Mouse (Mus musculus) myocyte (in vitro differentiated cells): ENCODE results near the gene Fabp1. TPM values are rescaled to one million over a fixed set of nuclear protein-coding genes. Genes with fewer than 3 reads are reported as not detected.

Source experiments
- H3K27me3 ChIP-seq: one replicate; pipeline ENCODE4 v1.6.1; 2011; ENCODE audit not compliant: control insufficient read depth, insufficient read depth, insufficient read length
- H3K36me3 ChIP-seq: one replicate; pipeline ENCODE4 v1.6.1; 2011; ENCODE audit not compliant: control insufficient read depth, insufficient read depth
- H3K4me2 ChIP-seq: one replicate; pipeline ENCODE4 v1.6.1; 2011; ENCODE audit warnings: low read depth, control low read depth
- H3K4me3 ChIP-seq: one replicate; pipeline ENCODE4 v1.5.1; 2011; ENCODE audit warnings: mild to moderate bottlenecking, control low read depth, moderate library complexity
- H3K79me2 ChIP-seq: one replicate; pipeline ENCODE4 v1.6.1; 2011; ENCODE audit not compliant: control insufficient read depth, insufficient read depth
- H3ac ChIP-seq: one replicate; pipeline ENCODE4 v1.6.1; 2011; ENCODE audit not compliant: control insufficient read depth, insufficient read length
- CEBPB ChIP-seq: IDR thresholded peaks from 2 replicates; pipeline ENCODE4 v1.6.1; 2011; ENCODE audit warnings: mild to moderate bottlenecking, moderate library complexity; ENCODE audit not compliant: poor library complexity, insufficient read depth, severe bottlenecking
- E2F4 ChIP-seq: IDR thresholded peaks from one replicate; pipeline ENCODE4 v1.6.1; 2011; ENCODE audit warnings: mild to moderate bottlenecking, control low read depth, moderate library complexity; ENCODE audit not compliant: insufficient read depth
- MAX ChIP-seq: IDR thresholded peaks from one replicate; pipeline ENCODE4 v1.6.1; 2011; ENCODE audit warnings: low read depth, mild to moderate bottlenecking, control low read depth
- MYOD1 ChIP-seq, 3 experiments: IDR thresholded peaks; one replicate each; pipeline ENCODE4 v1.6.1; 2011; ENCODE audit warnings: control low read depth in 2 of 3, low read depth in 2 of 3, mild to moderate bottlenecking in 2 of 3, moderate library complexity in 1 of 3; ENCODE audit not compliant: insufficient read length in 2 of 3, control insufficient read depth in 1 of 3
- MYOG ChIP-seq, 3 experiments: IDR thresholded peaks; one replicate each; pipeline ENCODE4 v1.6.1; 2011; ENCODE audit warnings: control low read depth in 2 of 3, low read depth in 2 of 3, mild to moderate bottlenecking in 2 of 3; ENCODE audit not compliant: insufficient read length in 2 of 3, control insufficient read depth in 1 of 3, insufficient read depth in 1 of 3
- POLR2A ChIP-seq: IDR thresholded peaks from one replicate; pipeline ENCODE4 v1.6.1; 2011; ENCODE audit warnings: low read depth, mild to moderate bottlenecking, control low read depth, moderate library complexity; ENCODE audit not compliant: insufficient read length
- POLR2AphosphoS2 ChIP-seq: IDR thresholded peaks from one replicate; pipeline ENCODE4 v1.6.1; 2011; ENCODE audit warnings: low read depth, control low read depth; ENCODE audit not compliant: insufficient read length
- REST ChIP-seq: IDR thresholded peaks from one replicate; pipeline ENCODE4 v1.6.1; 2011; ENCODE audit warnings: mild to moderate bottlenecking, control low read depth, moderate library complexity; ENCODE audit not compliant: insufficient read depth, insufficient read length
- SRF ChIP-seq: IDR thresholded peaks from one replicate; pipeline ENCODE4 v1.6.1; 2011; ENCODE audit warnings: low read depth; ENCODE audit not compliant: control insufficient read depth, insufficient read length
- TCF12 ChIP-seq: IDR thresholded peaks from one replicate; pipeline ENCODE4 v1.6.1; 2011; ENCODE audit warnings: mild to moderate bottlenecking, control low read depth; ENCODE audit not compliant: poor library complexity, insufficient read depth, severe bottlenecking
- TCF3 ChIP-seq: IDR thresholded peaks from one replicate; pipeline ENCODE4 v1.6.1; 2011; ENCODE audit warnings: low read depth, control low read depth; ENCODE audit not compliant: insufficient read length
- USF1 ChIP-seq: IDR thresholded peaks from one replicate; pipeline ENCODE4 v1.6.1; 2011; ENCODE audit warnings: low read depth, mild to moderate bottlenecking, control low read depth, moderate library complexity
- polyA plus RNA-seq: library from polyadenylated mRNA; unstranded; fragments of >200 nt; fragmentation: generic; extraction: Trizol; gene quantifications from one replicate; pipeline ENCODE4 v1.2.1, GENCODE M21; 2012; ENCODE audit warnings: missing spikeins

Fabp1 gene
- polyA plus RNA-seq, 1 experiment, result not detected

- Histone ChIP-seq H3K4me3 (no peak overlapping the region), H3K79me2 (no peaks in the 10 kb centered on the region), H3K4me2 (no peak overlapping the region), H3K36me3 (peaks cover 5% of the 10 kb centered on the region), H3K27me3 (no peaks in the 10 kb centered on the region), H3ac (no peak overlapping the region)
- TF ChIP-seq SRF, result no peak
- TF ChIP-seq REST, result no peak
- TF ChIP-seq POLR2AphosphoS2, result no peak
- TF ChIP-seq TCF12, result no peak
- no peak for TF ChIP-seq POLR2A
Observed at GRCm38 (mm10) chr6:71226544-71226943, 26.9 kb downstream of the Fabp1 start.

GRCm38 (mm10) chr6:71227157-71227770, 27.6 kb downstream of the Fabp1 start:
- Histone ChIP-seq H3K4me2 (peak overlapping the region; percentile 33), H3K27me3 (no peaks in the 10 kb centered on the region), H3K79me2 (no peaks in the 10 kb centered on the region), H3K36me3 (peaks cover 3% of the 10 kb centered on the region), H3K4me3 (no peak overlapping the region), H3ac (no peak overlapping the region)
- TF ChIP-seq E2F4, result no peak
- peak in 2 of 3 experiments; percentile 3 to 58 for TF ChIP-seq MYOD1 (IDR thresholded peaks at IDR 0.05; ENCODE audit: control insufficient read depth in 1 of 3, insufficient read length in 2 of 3, low read depth in 2 of 3)
- TF ChIP-seq POLR2A, result no peak
- TF ChIP-seq TCF3, result no peak
- peak in 1 of 3 experiments; percentile 49 for TF ChIP-seq MYOG (IDR thresholded peaks at IDR 0.05; ENCODE audit: control insufficient read depth in 1 of 3, insufficient read depth in 1 of 3, insufficient read length in 2 of 3, low read depth in 2 of 3)
- TF ChIP-seq USF1, result no peak
- no peak for TF ChIP-seq REST
- no peak for TF ChIP-seq SRF
- no peak for TF ChIP-seq CEBPB
- no peak for TF ChIP-seq POLR2AphosphoS2
- peak; percentile 30 for TF ChIP-seq TCF12
- TF ChIP-seq MAX, result no peak

- Histone ChIP-seq H3K4me3 (no peak overlapping the region), H3K27me3 (no peaks in the 10 kb centered on the region), H3ac (no peak overlapping the region), H3K79me2 (no peaks in the 10 kb centered on the region), H3K4me2 (no peak overlapping the region), H3K36me3 (peaks cover 5% of the 10 kb centered on the region)
- no peak for TF ChIP-seq TCF3
- TF ChIP-seq CEBPB, result no peak
- TF ChIP-seq MYOD1 (IDR thresholded peaks at IDR 0.05; ENCODE audit: control insufficient read depth in 1 of 3, insufficient read length in 2 of 3, low read depth in 2 of 3), result no peak
Observed at GRCm38 (mm10) chr6:71235121-71235520, 35.5 kb downstream of the Fabp1 start.

- Histone ChIP-seq H3K79me2 (no peaks in the 10 kb centered on the region), H3ac (no peak overlapping the region), H3K4me3 (no peak overlapping the region), H3K36me3 (peaks cover 5% of the 10 kb centered on the region), H3K27me3 (no peaks in the 10 kb centered on the region), H3K4me2 (no peak overlapping the region)
- no peak for TF ChIP-seq CEBPB
- TF ChIP-seq MYOD1 (IDR thresholded peaks at IDR 0.05; ENCODE audit: control insufficient read depth in 1 of 3, insufficient read length in 2 of 3, low read depth in 2 of 3), result no peak
- no peak for TF ChIP-seq E2F4
- no peak for TF ChIP-seq REST
- no peak for TF ChIP-seq POLR2A
- TF ChIP-seq POLR2AphosphoS2, result no peak
- TF ChIP-seq TCF12, result no peak
- no peak for TF ChIP-seq TCF3
- TF ChIP-seq USF1, result no peak
- no peak for TF ChIP-seq MYOG (IDR thresholded peaks at IDR 0.05; ENCODE audit: control insufficient read depth in 1 of 3, insufficient read depth in 1 of 3, insufficient read length in 2 of 3, low read depth in 2 of 3)
- no peak for TF ChIP-seq SRF
- no peak for TF ChIP-seq MAX
Observed at GRCm38 (mm10) chr6:71235944-71236343, 36.3 kb downstream of the Fabp1 start.

GRCm38 (mm10) chr6:71236506-71236905, 36.9 kb downstream of the Fabp1 start:
- Histone ChIP-seq H3K27me3 (no peaks in the 10 kb centered on the region), H3ac (no peak overlapping the region), H3K4me2 (no peak overlapping the region), H3K36me3 (peaks cover 5% of the 10 kb centered on the region), H3K79me2 (no peaks in the 10 kb centered on the region), H3K4me3 (no peak overlapping the region)
- no peak for TF ChIP-seq REST
